Mouse (Mus musculus): ENCODE data around the gene Msrb1.

DNA sequence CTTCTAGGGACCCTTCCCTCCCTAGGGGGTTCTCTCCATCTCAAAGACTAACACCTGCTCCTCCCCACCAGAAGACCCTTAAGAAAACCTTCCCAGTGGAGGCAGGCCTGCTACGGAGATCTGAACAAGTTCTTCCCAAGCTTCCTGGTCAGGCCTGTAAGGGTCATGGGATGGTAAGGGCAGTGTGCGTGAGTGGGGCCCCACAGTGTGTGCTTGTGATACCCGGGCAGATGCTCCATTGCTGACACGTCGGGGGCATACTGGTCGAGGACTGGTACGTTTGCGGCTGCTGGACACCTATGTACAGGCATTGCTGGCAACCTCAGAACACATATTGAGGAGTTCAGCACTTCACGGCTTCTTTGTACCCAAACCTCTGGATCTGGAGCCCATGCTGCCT is 37.7 kb upstream of the Msrb1 start:
- TF ChIP-seq CTCF (IDR thresholded peaks at IDR 0.05; ENCODE audit: low read depth, low read length) (no peak), POLR2AphosphoS5 (IDR thresholded peaks at IDR 0.05; ENCODE audit: insufficient replicate concordance, low read depth, low read length) (no peak), GATA1 (IDR thresholded peaks at IDR 0.05; ENCODE audit: borderline replicate concordance, low read length) (no peak)

Data from G1E (cell line).